ENCODE assay signal across 27 mouse cellular contexts in genomic region chr6:135312038-135312437, GRCm38 (mm10). TPM values are rescaled to one million over a fixed set of nuclear protein-coding genes. Genes with fewer than 3 reads are reported as not detected.
A peak's percentile ranks its signal among the peaks of the same experiment; 100 is the strongest.
DNase-seq lines count a peak whose midpoint lies in the region; ATAC-seq lines count a peak whose summit lies in the region.
"Had no signal": no experiment of that assay in that cellular context is flagged by ENCODE, and none has a peak within 500 bp of the region (broad histone marks: within the 10 kb centered on the region; RNA-seq: fewer than 3 reads in every experiment).

No protein-coding gene starts in this region.

- no peak overlapping the region for H3K9ac ChIP-seq in lung, embryonic 16.5 days (ENCODE audit: low read length)
- H3K9ac ChIP-seq: embryonic facial prominence, embryonic 13.5 days; embryonic facial prominence, embryonic 15.5 days; forebrain, embryonic 12.5 days had no signal

- H3K4me1 ChIP-seq in lung, embryonic 16.5 days (replicated peaks; ENCODE audit: control insufficient read depth, insufficient read depth, low read length): peaks cover 16% of the 10 kb centered on the region
- H3K4me1 ChIP-seq: forebrain, embryonic 10.5 days; forebrain, embryonic 12.5 days had no signal

- 48% methylated on average over 5 of the region's 5 CpGs for WGBS in lung, embryonic 16.5 days

- H3K4me2 ChIP-seq in lung, embryonic 16.5 days (ENCODE audit: low read depth, low read length): no peak overlapping the region
- H3K4me2 ChIP-seq: embryonic facial prominence, embryonic 13.5 days; embryonic facial prominence, embryonic 15.5 days; forebrain, embryonic 12.5 days had no signal

- peak overlapping the region; percentile 3; the same call in 1 of the 2 replicates for H3K27ac ChIP-seq in lung, embryonic 16.5 days (ENCODE audit: low read length)
- H3K27ac ChIP-seq: embryonic facial prominence, embryonic 13.5 days; embryonic facial prominence, embryonic 15.5 days; forebrain, embryonic 10.5 days; forebrain, embryonic 12.5 days had no signal

- peaks cover 5% of the 10 kb centered on the region; the same call in 1 of the 2 replicates for H3K9me3 ChIP-seq in lung, embryonic 16.5 days (ENCODE audit: control insufficient read depth, low read length)
- H3K9me3 ChIP-seq: embryonic facial prominence, embryonic 13.5 days; embryonic facial prominence, embryonic 15.5 days; forebrain, embryonic 10.5 days; forebrain, embryonic 12.5 days had no signal

- H3K27me3 ChIP-seq in lung, embryonic 16.5 days (ENCODE audit: control insufficient read depth, insufficient read depth, low read depth, low read length): no peaks in the 10 kb centered on the region
- H3K27me3 ChIP-seq: embryonic facial prominence, embryonic 13.5 days; embryonic facial prominence, embryonic 15.5 days; forebrain, embryonic 12.5 days had no signal

- peak; percentile 41; the same call in 1 of the 2 replicates for ATAC-seq in lung, embryonic 16.5 days (ENCODE audit: low read depth)
- ATAC-seq: forebrain, embryonic 14.5 days had no signal

- H3K4me3 ChIP-seq in lung, embryonic 16.5 days (ENCODE audit: low read length): no peak overlapping the region
- H3K4me3 ChIP-seq: embryonic facial prominence, embryonic 13.5 days; embryonic facial prominence, embryonic 15.5 days; erythroblast, embryonic 14.5 days; forebrain, embryonic 10.5 days; forebrain, embryonic 12.5 days had no signal

- no peak for DNase-seq in lung, postnatal 4 days
- peak; percentile 59 for DNase-seq in lung, postnatal 10 days
- DNase-seq in lung, postnatal 14 days: no peak
- peak; percentile 28 for DNase-seq in lung, postnatal 25 days (ENCODE audit: low spot score)
- peak; percentile 51 for DNase-seq in lung, postnatal 36 days
- DNase-seq in left cerebral cortex, adult 18-20 months (ENCODE audit: low spot score in 2 of 2): no peak
- DNase-seq: adrenal gland, adult 2 months; adrenal gland, postnatal 10 days; adrenal gland, postnatal 25 days; cerebellum, adult 11 months; cerebellum, adult 18-20 months; cerebellum, adult 8-10 months; cerebellum, adult 9-11 months; cerebellum, postnatal 14 days; cerebellum, postnatal 36 days; embryo, embryonic 11 days had no signal

- H3K36me3 ChIP-seq in lung, embryonic 16.5 days (ENCODE audit: control insufficient read depth, insufficient read depth, low read length): no peaks in the 10 kb centered on the region
- H3K36me3 ChIP-seq: embryonic facial prominence, embryonic 13.5 days; embryonic facial prominence, embryonic 15.5 days; forebrain, embryonic 10.5 days; forebrain, embryonic 12.5 days had no signal

RNA-seq across cellular contexts. Expression of gene Pbp2, which starts 1.8 kb away (rescaled TPM):
- polyA plus RNA-seq in lung, embryonic 16.5 days (2015; fragmentation: Nextera tagmentation; extraction: Ambion mirVana): 0.15 and 0.49 TPM in 2 replicates
- not detected for total RNA-seq in left cerebral cortex, adult 18-20 months (2021)
- total RNA-seq: adrenal gland, adult 2 months; adrenal gland, postnatal 10 days; adrenal gland, postnatal 25 days; adrenal gland, postnatal 4 days; common myeloid progenitor, adult 5-6 weeks; MEL had no signal
- polyA plus RNA-seq: adrenal gland, adult 2 months; embryonic facial prominence, embryonic 11.5 days; embryonic facial prominence, embryonic 13.5 days; erythroblast, embryonic 14.5 days; forebrain, embryonic 10.5 days; forebrain, embryonic 12.5 days; forebrain, embryonic 14.5 days had no signal

RNA-seq across cellular contexts. Expression of gene Emp1, which starts 50.3 kb away (rescaled TPM):
- polyA plus RNA-seq in lung, embryonic 16.5 days (2015; fragmentation: Nextera tagmentation; extraction: Ambion mirVana): 114 TPM in 2 replicates
- 1 to 10 TPM; 3.4 to 6.6 TPM for total RNA-seq in left cerebral cortex, adult 18-20 months (2021)
- total RNA-seq: MEL had no signal
- polyA plus RNA-seq: erythroblast, embryonic 14.5 days had no signal

RNA-seq across cellular contexts. Expression of gene Gsg1, which starts 57.9 kb away (rescaled TPM):
- 7.0 and 7.6 TPM in 2 replicates for polyA plus RNA-seq in lung, embryonic 16.5 days (2015; fragmentation: Nextera tagmentation; extraction: Ambion mirVana)
- not detected for total RNA-seq in left cerebral cortex, adult 18-20 months (2021)
- total RNA-seq: adrenal gland, adult 2 months; adrenal gland, postnatal 10 days; adrenal gland, postnatal 25 days; adrenal gland, postnatal 4 days; MEL had no signal
- polyA plus RNA-seq: erythroblast, embryonic 14.5 days; forebrain, embryonic 10.5 days had no signal

Comparison
In these comparisons a context has a peak if more than half of its experiments do, and no peak if none do; other contexts are left out.
1. DNase-seq: peak in lung, postnatal 10 days (single experiment), lung, postnatal 25 days (single experiment) and lung, postnatal 36 days (single experiment); none in lung, postnatal 4 days (0 of 2), lung, postnatal 14 days (single experiment) and left cerebral cortex, adult 18-20 months (0 of 2).